Mouse (Mus musculus): ENCODE data around the gene Serhl. TPM values are rescaled to one million over a fixed set of nuclear protein-coding genes. Genes with fewer than 3 reads are reported as not detected.

The Serhl gene
- polyA plus RNA-seq, 1 experiment from 2014 or later: 83.5 TPM

- no peak overlapping the region for H3K27ac ChIP-seq
- H3K4me3 ChIP-seq (replicated peaks; ENCODE audit: low read depth, low read length): no peak overlapping the region
- no peak for TF ChIP-seq CTCF (IDR thresholded peaks at IDR 0.05; ENCODE audit: low read depth)
- H3K36me3 ChIP-seq (ENCODE audit: insufficient read depth, low read length): no peaks in the 10 kb centered on the region
- ATAC-seq (replicated peaks; ENCODE audit: low FRiP score, low read depth) (no peak), DNase-seq (ENCODE audit: low spot score) (no peak)
- no peaks in the 10 kb centered on the region for H3K4me1 ChIP-seq (replicated peaks; ENCODE audit: insufficient read depth, low read length)
- no peaks in the 10 kb centered on the region for H3K9me3 ChIP-seq (replicated peaks; ENCODE audit: low read length)
- H3K9ac ChIP-seq (ENCODE audit: low read depth, low read length): no peak overlapping the region
- H3K27me3 ChIP-seq (ENCODE audit: insufficient read depth, low read length): no peaks in the 10 kb centered on the region
- 7% methylated on average over 27 of the region's 27 CpGs for WGBS
- no peak overlapping the region for H3K4me2 ChIP-seq (ENCODE audit: low read length)
Measured at GRCm38 (mm10) chr15:83088495-83089428, 544 bp upstream of the Serhl start.

- H3K4me2 ChIP-seq (ENCODE audit: low read length): no peak overlapping the region
- no peak overlapping the region for H3K4me3 ChIP-seq (replicated peaks; ENCODE audit: low read depth, low read length)
- H3K9me3 ChIP-seq (replicated peaks; ENCODE audit: low read length): no peaks in the 10 kb centered on the region
- TF ChIP-seq CTCF (IDR thresholded peaks at IDR 0.05; ENCODE audit: low read depth): no peak
- no peaks in the 10 kb centered on the region for H3K4me1 ChIP-seq (replicated peaks; ENCODE audit: insufficient read depth, low read length)
- DNase-seq (ENCODE audit: low spot score) (no peak), ATAC-seq (replicated peaks; ENCODE audit: low FRiP score, low read depth) (no peak)
- H3K36me3 ChIP-seq (ENCODE audit: insufficient read depth, low read length): no peaks in the 10 kb centered on the region
- H3K9ac ChIP-seq (ENCODE audit: low read depth, low read length): no peak overlapping the region
- H3K27me3 ChIP-seq (ENCODE audit: insufficient read depth, low read length): no peaks in the 10 kb centered on the region
- no peak overlapping the region for H3K27ac ChIP-seq
- WGBS: 42% methylated on average over 3 of the region's 3 CpGs
Measured at GRCm38 (mm10) chr15:83090874-83091273, 1.6 kb downstream of the Serhl start.

- WGBS: 87% methylated on average over 2 of the region's 2 CpGs
Measured at GRCm38 (mm10) chr15:83093687-83094086, 4.4 kb downstream of the Serhl start.

GRCm38 (mm10) chr15:83095950-83096349, 6.6 kb downstream of the Serhl start:
- Histone ChIP-seq H3K9me3 (replicated peaks; ENCODE audit: low read length) (no peaks in the 10 kb centered on the region), H3K9ac (ENCODE audit: low read depth, low read length) (no peak overlapping the region), H3K27ac (no peak overlapping the region), H3K4me2 (ENCODE audit: low read length) (no peak overlapping the region), H3K36me3 (ENCODE audit: insufficient read depth, low read length) (no peaks in the 10 kb centered on the region), H3K4me3 (replicated peaks; ENCODE audit: low read depth, low read length) (no peak overlapping the region), H3K27me3 (ENCODE audit: insufficient read depth, low read length) (no peaks in the 10 kb centered on the region), H3K4me1 (replicated peaks; ENCODE audit: insufficient read depth, low read length) (peaks cover 8% of the 10 kb centered on the region; the same call in 1 of the 2 replicates)
- peak; percentile 59 for TF ChIP-seq CTCF (IDR thresholded peaks at IDR 0.05; ENCODE audit: low read depth)
- DNase-seq (ENCODE audit: low spot score) (peak; percentile 56), ATAC-seq (replicated peaks; ENCODE audit: low FRiP score, low read depth) (no peak)
- WGBS: 45% methylated on average over 2 of the region's 2 CpGs

More at GRCm38 (mm10) chr15:83093687-83094086, 4.4 kb downstream of the Serhl start:
- Histone ChIP-seq H3K36me3 (ENCODE audit: insufficient read depth, low read length) (no peaks in the 10 kb centered on the region), H3K27ac (no peak overlapping the region), H3K9ac (ENCODE audit: low read depth, low read length) (no peak overlapping the region), H3K9me3 (replicated peaks; ENCODE audit: low read length) (no peaks in the 10 kb centered on the region), H3K4me2 (ENCODE audit: low read length) (no peak overlapping the region), H3K4me3 (replicated peaks; ENCODE audit: low read depth, low read length) (no peak overlapping the region), H3K27me3 (ENCODE audit: insufficient read depth, low read length) (no peaks in the 10 kb centered on the region), H3K4me1 (replicated peaks; ENCODE audit: insufficient read depth, low read length) (no peaks in the 10 kb centered on the region)
- DNase-seq (ENCODE audit: low spot score): no peak
- no peak for ATAC-seq (replicated peaks; ENCODE audit: low FRiP score, low read depth)
- no peak for TF ChIP-seq CTCF (IDR thresholded peaks at IDR 0.05; ENCODE audit: low read depth)

- no peaks in the 10 kb centered on the region for H3K36me3 ChIP-seq (ENCODE audit: insufficient read depth, low read length)
- H3K4me2 ChIP-seq (ENCODE audit: low read length): peak overlapping the region; percentile 93
- peak overlapping the region; percentile 60 for H3K4me3 ChIP-seq (replicated peaks; ENCODE audit: low read depth, low read length)
- H3K9me3 ChIP-seq (replicated peaks; ENCODE audit: low read length): no peaks in the 10 kb centered on the region
- H3K27me3 ChIP-seq (ENCODE audit: insufficient read depth, low read length): no peaks in the 10 kb centered on the region
- H3K9ac ChIP-seq (ENCODE audit: low read depth, low read length): peak overlapping the region; percentile 86
- DNase-seq (ENCODE audit: low spot score) (peak; percentile 97), ATAC-seq (replicated peaks; ENCODE audit: low FRiP score, low read depth) (peak; percentile 92)
- WGBS: 3% methylated on average over 31 of the region's 31 CpGs
- no peak for TF ChIP-seq CTCF (IDR thresholded peaks at IDR 0.05; ENCODE audit: low read depth)
- peaks cover 8% of the 10 kb centered on the region; the same call in 1 of the 2 replicates for H3K4me1 ChIP-seq (replicated peaks; ENCODE audit: insufficient read depth, low read length)
- peak overlapping the region; percentile 76; the same call in 1 of the 2 replicates for H3K27ac ChIP-seq
Measured at GRCm38 (mm10) chr15:83099533-83100331, 10.4 kb downstream of the Serhl start.

- H3K36me3 ChIP-seq (ENCODE audit: insufficient read depth, low read length): no peaks in the 10 kb centered on the region
- DNase-seq (ENCODE audit: low spot score) (peak; percentile 17), ATAC-seq (replicated peaks; ENCODE audit: low FRiP score, low read depth) (no peak; the same call in 1 of the 2 replicates)
- peak overlapping the region; percentile 60 for H3K4me3 ChIP-seq (replicated peaks; ENCODE audit: low read depth, low read length)
- TF ChIP-seq CTCF (IDR thresholded peaks at IDR 0.05; ENCODE audit: low read depth): no peak
- H3K27me3 ChIP-seq (ENCODE audit: insufficient read depth, low read length): no peaks in the 10 kb centered on the region
- H3K27ac ChIP-seq: peak overlapping the region; percentile 76
- WGBS: 2% methylated on average over 8 of the region's 8 CpGs
- H3K9ac ChIP-seq (ENCODE audit: low read depth, low read length): peak overlapping the region; percentile 86
- peaks cover 8% of the 10 kb centered on the region; the same call in 1 of the 2 replicates for H3K4me1 ChIP-seq (replicated peaks; ENCODE audit: insufficient read depth, low read length)
- H3K9me3 ChIP-seq (replicated peaks; ENCODE audit: low read length): no peaks in the 10 kb centered on the region
- H3K4me2 ChIP-seq (ENCODE audit: low read length): peak overlapping the region; percentile 93
Measured at GRCm38 (mm10) chr15:83100332-83100662, 11.0 kb downstream of the Serhl start.
